12 mouse cellular contexts compared by ENCODE assay signal in genomic region chr2:143207191-143207590, GRCm38 (mm10).
DNase-seq lines count a peak whose midpoint lies in the region; ATAC-seq and TF ChIP-seq lines count a peak whose summit lies in the region.
"Had no signal": no experiment of that assay in that cellular context is flagged by ENCODE, and none has a peak within 500 bp of the region (broad histone marks: within the 10 kb centered on the region; RNA-seq: fewer than 3 reads in every experiment).

No protein-coding gene starts in this region.

- no peaks in the 10 kb centered on the region for H3K27me3 ChIP-seq in forebrain, embryonic 11.5 days (ENCODE audit: control insufficient read depth, insufficient read depth, low read length)
- no peaks in the 10 kb centered on the region for H3K27me3 ChIP-seq in forebrain, postnatal 0 days (ENCODE audit: insufficient read depth, low read length)
- no peaks in the 10 kb centered on the region for H3K27me3 ChIP-seq in midbrain, embryonic 11.5 days (ENCODE audit: control insufficient read depth, insufficient read depth, low read length)
- no peaks in the 10 kb centered on the region for H3K27me3 ChIP-seq in midbrain, embryonic 16.5 days (ENCODE audit: control insufficient read depth, insufficient read depth, low read depth, low read length)
- H3K27me3 ChIP-seq: liver, embryonic 13.5 days; neural tube, embryonic 13.5 days; stomach, embryonic 15.5 days had no signal

- DNase-seq in forebrain, embryonic 11.5 days (ENCODE audit: low spot score): peak; percentile 65
- no peak for DNase-seq in forebrain, postnatal 0 days
- DNase-seq in midbrain, embryonic 11.5 days (ENCODE audit: low spot score, missing footprints): peak; percentile 92
- DNase-seq in embryo, embryonic 10.5 days (ENCODE audit: low spot score): peak; percentile 86
- DNase-seq in retina, postnatal 1 day: peak; percentile 65
- no peak for DNase-seq in cerebellum, postnatal 14 days
- DNase-seq in right cerebral cortex, postnatal 4 days: no peak
- DNase-seq: liver, embryonic 13.5 days had no signal

- no peak overlapping the region for H3K9ac ChIP-seq in forebrain, embryonic 11.5 days (ENCODE audit: low read length)
- no peak overlapping the region for H3K9ac ChIP-seq in forebrain, postnatal 0 days
- H3K9ac ChIP-seq in midbrain, embryonic 11.5 days (ENCODE audit: low read length): no peak overlapping the region
- H3K9ac ChIP-seq in midbrain, embryonic 16.5 days (ENCODE audit: low read depth, low read length): no peak overlapping the region
- H3K9ac ChIP-seq: liver, embryonic 13.5 days; neural tube, embryonic 13.5 days; stomach, embryonic 15.5 days had no signal

- H3K4me3 ChIP-seq in forebrain, embryonic 11.5 days (ENCODE audit: low read depth, low read length): no peak overlapping the region
- no peak overlapping the region for H3K4me3 ChIP-seq in forebrain, postnatal 0 days (ENCODE audit: low read depth, low read length)
- H3K4me3 ChIP-seq in midbrain, embryonic 11.5 days (ENCODE audit: low read depth, low read length): no peak overlapping the region
- H3K4me3 ChIP-seq in midbrain, embryonic 16.5 days (ENCODE audit: low read depth, low read length): no peak overlapping the region
- H3K4me3 ChIP-seq: liver, embryonic 13.5 days; neural tube, embryonic 13.5 days; stomach, embryonic 15.5 days had no signal

- H3K36me3 ChIP-seq in forebrain, embryonic 11.5 days (ENCODE audit: control insufficient read depth, insufficient read depth, low read length): no peaks in the 10 kb centered on the region
- no peaks in the 10 kb centered on the region for H3K36me3 ChIP-seq in forebrain, postnatal 0 days (ENCODE audit: insufficient read depth)
- H3K36me3 ChIP-seq in midbrain, embryonic 11.5 days (ENCODE audit: control insufficient read depth, insufficient read depth, low read length): no peaks in the 10 kb centered on the region
- no peaks in the 10 kb centered on the region for H3K36me3 ChIP-seq in midbrain, embryonic 16.5 days (ENCODE audit: control insufficient read depth, insufficient read depth, low read length)
- H3K36me3 ChIP-seq: liver, embryonic 13.5 days; neural tube, embryonic 13.5 days; stomach, embryonic 15.5 days had no signal

- no peak overlapping the region for H3K4me2 ChIP-seq in forebrain, embryonic 11.5 days (ENCODE audit: low read depth, low read length, severe bottlenecking)
- H3K4me2 ChIP-seq in forebrain, postnatal 0 days (ENCODE audit: low read depth): no peak overlapping the region
- H3K4me2 ChIP-seq in midbrain, embryonic 11.5 days: no peak overlapping the region
- H3K4me2 ChIP-seq in midbrain, embryonic 16.5 days (ENCODE audit: low read length): no peak overlapping the region
- H3K4me2 ChIP-seq: liver, embryonic 13.5 days; neural tube, embryonic 13.5 days; stomach, embryonic 15.5 days had no signal

- H3K9me3 ChIP-seq in forebrain, embryonic 11.5 days (ENCODE audit: control insufficient read depth, low read length): no peaks in the 10 kb centered on the region
- no peaks in the 10 kb centered on the region for H3K9me3 ChIP-seq in forebrain, postnatal 0 days (ENCODE audit: low read length)
- no peaks in the 10 kb centered on the region for H3K9me3 ChIP-seq in midbrain, embryonic 11.5 days (ENCODE audit: control insufficient read depth, low read length)
- H3K9me3 ChIP-seq in midbrain, embryonic 16.5 days (replicated peaks; ENCODE audit: control insufficient read depth, low read length, poor library complexity, severe bottlenecking): no peaks in the 10 kb centered on the region
- H3K9me3 ChIP-seq: liver, embryonic 13.5 days; neural tube, embryonic 13.5 days; stomach, embryonic 15.5 days had no signal

- ATAC-seq in forebrain, embryonic 11.5 days (replicated peaks; ENCODE audit: low FRiP score): no peak
- no peak for ATAC-seq in forebrain, postnatal 0 days
- no peak for ATAC-seq in midbrain, embryonic 11.5 days (ENCODE audit: low FRiP score)
- ATAC-seq in midbrain, embryonic 16.5 days: no peak
- ATAC-seq: inflammation-experienced regulatory T-cells, adult 6 months had no signal

- no peak overlapping the region for H3K27ac ChIP-seq in forebrain, embryonic 11.5 days (ENCODE audit: low read depth, low read length)
- H3K27ac ChIP-seq in forebrain, postnatal 0 days (ENCODE audit: low read depth, low read length): no peak overlapping the region
- H3K27ac ChIP-seq in midbrain, embryonic 11.5 days (ENCODE audit: low read depth, low read length): no peak overlapping the region
- H3K27ac ChIP-seq in midbrain, embryonic 16.5 days (ENCODE audit: low read length): no peak overlapping the region
- H3K27ac ChIP-seq: liver, embryonic 13.5 days; neural tube, embryonic 13.5 days; stomach, embryonic 15.5 days had no signal

- H3K4me1 ChIP-seq in forebrain, embryonic 11.5 days (replicated peaks; ENCODE audit: control insufficient read depth, insufficient read depth, low read length): no peaks in the 10 kb centered on the region
- no peaks in the 10 kb centered on the region for H3K4me1 ChIP-seq in forebrain, postnatal 0 days (ENCODE audit: insufficient read depth)
- H3K4me1 ChIP-seq in midbrain, embryonic 11.5 days (ENCODE audit: control insufficient read depth, insufficient read depth, low read length): no peaks in the 10 kb centered on the region
- no peaks in the 10 kb centered on the region for H3K4me1 ChIP-seq in midbrain, embryonic 16.5 days (ENCODE audit: control insufficient read depth, insufficient read depth, low read length)
- H3K4me1 ChIP-seq: liver, embryonic 13.5 days; neural tube, embryonic 13.5 days; stomach, embryonic 15.5 days had no signal

- 33% methylated on average over 5 of the region's 5 CpGs for WGBS in forebrain, embryonic 11.5 days
- WGBS in forebrain, postnatal 0 days: 41% methylated on average over 5 of the region's 5 CpGs
- WGBS in midbrain, embryonic 11.5 days: 44% methylated on average over 5 of the region's 5 CpGs
- 38% methylated on average over 5 of the region's 5 CpGs for WGBS in midbrain, embryonic 16.5 days

- no peak for TF ChIP-seq CTCF in forebrain, postnatal 0 days (IDR thresholded peaks at IDR 0.05; ENCODE audit: low read depth)

Comparison
In these comparisons a context has a peak if more than half of its experiments do, and no peak if none do; other contexts are left out.
1. DNase-seq: peak in forebrain, embryonic 11.5 days (single experiment), midbrain, embryonic 11.5 days (single experiment), embryo, embryonic 10.5 days (single experiment) and retina, postnatal 1 day (single experiment); none in forebrain, postnatal 0 days (single experiment), cerebellum, postnatal 14 days (0 of 2) and right cerebral cortex, postnatal 4 days (single experiment).